Mouse (Mus musculus): ENCODE measurements around the gene Plekhm1. TPM values are rescaled to one million over a fixed set of nuclear protein-coding genes. Genes with fewer than 3 reads are reported as not detected.
"Not testable (repeated sequence)": the region's sequence is repeated elsewhere in the genome, so short reads cannot be mapped to it uniquely, and the experiment has no call there.

Plekhm1 gene
- polyA plus RNA-seq, 1 experiment from 2014 or later, result 8.3 TPM

DNA sequence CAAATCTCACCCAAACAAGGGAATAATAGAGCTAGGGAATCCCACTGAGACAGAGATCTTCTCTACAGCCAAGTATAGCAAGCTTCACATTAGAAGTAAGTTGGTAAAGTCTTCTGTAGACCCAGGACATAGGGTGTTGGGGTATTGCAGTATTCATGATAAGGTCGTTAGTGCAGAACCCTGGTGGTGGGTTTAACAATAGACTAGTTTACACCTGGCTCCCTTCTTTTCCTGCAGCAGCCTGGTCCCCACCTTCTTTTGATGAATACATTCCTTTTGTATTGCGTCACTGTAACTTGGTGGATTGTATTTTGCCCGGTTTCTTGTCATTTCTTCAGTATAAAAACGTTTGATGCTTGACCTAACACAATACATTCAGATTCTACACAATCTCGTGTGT, 5.4 kb downstream of the Plekhm1 start:
- H3K4me3 ChIP-seq; H3K4me1 ChIP-seq; H3K9me3 ChIP-seq; H3K27me3 ChIP-seq; H3K9ac ChIP-seq; ATAC-seq (ENCODE audit: borderline replicate concordance, extremely low read depth, low FRiP score, low TSS enrichment); H3K36me3 ChIP-seq; H3K27ac ChIP-seq; H3K4me2 ChIP-seq: not testable (repeated sequence)
- 55% methylated on average over 5 of the region's 5 CpGs for WGBS

DNA sequence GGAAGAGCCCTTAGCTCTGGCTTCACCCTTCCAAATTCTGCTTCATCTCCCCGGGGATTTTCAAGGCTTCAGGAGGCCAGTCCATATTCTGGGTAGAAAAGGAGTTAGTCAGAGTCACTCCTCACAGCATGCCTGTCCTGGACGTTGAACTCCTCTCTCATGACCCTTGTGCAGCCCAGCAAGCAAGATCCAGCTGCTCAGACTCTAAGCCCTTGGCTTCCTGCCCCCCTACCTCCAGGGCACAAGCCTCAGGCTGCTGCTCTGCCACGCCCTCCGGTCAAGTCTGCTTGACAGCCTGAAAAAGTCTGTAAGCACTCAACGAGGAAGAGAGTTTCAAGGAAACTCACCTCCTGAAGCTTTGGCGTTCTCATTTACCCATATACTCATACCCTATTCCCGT, 5.9 kb downstream of the Plekhm1 start:
- H3K9me3 ChIP-seq, result no peaks in the 10 kb centered on the region
- peaks cover 3% of the 10 kb centered on the region; the same call in 1 of the 2 replicates for H3K36me3 ChIP-seq
- H3K9ac ChIP-seq, result no peak overlapping the region
- H3K27ac ChIP-seq, result no peak overlapping the region
- no peaks in the 10 kb centered on the region for H3K27me3 ChIP-seq
- 53% methylated on average over 7 of the region's 7 CpGs for WGBS
- no peak overlapping the region for H3K4me3 ChIP-seq
- no peak for ATAC-seq (ENCODE audit: borderline replicate concordance, extremely low read depth, low FRiP score, low TSS enrichment)
- peaks cover 4% of the 10 kb centered on the region for H3K4me1 ChIP-seq
- no peak overlapping the region for H3K4me2 ChIP-seq

DNA sequence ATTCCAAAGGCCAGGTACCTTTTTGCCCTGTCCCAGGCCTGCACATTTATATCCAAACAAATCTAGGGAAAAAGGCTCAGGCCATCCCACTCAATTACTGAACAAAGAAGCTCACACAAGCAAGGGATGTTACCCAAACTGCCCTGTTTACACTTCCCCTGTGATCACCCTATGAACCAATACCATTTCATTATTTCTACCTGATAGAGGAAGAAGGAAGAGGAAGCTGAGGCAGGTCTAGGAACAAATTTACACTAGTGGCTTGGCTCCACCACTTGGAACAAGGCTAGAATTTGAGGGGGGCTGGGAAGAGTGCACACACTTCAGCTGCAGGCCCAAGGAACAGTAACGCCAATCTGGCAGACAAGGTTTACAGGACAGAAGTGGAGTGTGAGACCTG, 6.7 kb downstream of the Plekhm1 start:
- no peaks in the 10 kb centered on the region for H3K4me1 ChIP-seq
- no peaks in the 10 kb centered on the region for H3K27me3 ChIP-seq
- H3K27ac ChIP-seq, result no peak overlapping the region
- ATAC-seq (ENCODE audit: borderline replicate concordance, extremely low read depth, low FRiP score, low TSS enrichment), result no peak
- WGBS, result 57% methylated on average over 1 of the region's 1 CpGs
- H3K4me3 ChIP-seq, result no peak overlapping the region
- H3K9ac ChIP-seq, result no peak overlapping the region
- no peak overlapping the region for H3K4me2 ChIP-seq
- no peaks in the 10 kb centered on the region for H3K9me3 ChIP-seq
- H3K36me3 ChIP-seq, result peaks cover 3% of the 10 kb centered on the region; the same call in 1 of the 2 replicates

DNA sequence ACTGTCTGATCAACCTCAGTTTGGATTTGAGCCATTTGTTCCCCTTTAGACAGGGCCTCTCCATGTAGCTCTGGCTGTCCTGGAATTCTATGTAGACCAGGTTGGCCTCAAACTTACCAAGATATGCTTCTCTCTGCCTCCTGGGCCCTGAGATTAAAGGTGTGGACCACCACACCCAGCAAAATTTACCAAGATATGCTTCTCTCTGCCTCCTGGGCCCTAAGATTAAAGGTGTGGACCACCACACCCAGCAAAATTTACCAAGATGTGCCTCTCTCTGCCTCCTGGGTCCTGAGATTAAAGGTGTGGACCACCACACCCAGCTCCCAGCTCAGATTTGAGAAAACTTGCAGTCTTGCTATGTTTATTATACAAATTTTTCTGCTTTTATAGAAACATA, 7.9 kb downstream of the Plekhm1 start:
- Histone ChIP-seq H3K4me1 (no peaks in the 10 kb centered on the region), H3K36me3 (peaks cover 3% of the 10 kb centered on the region; the same call in 1 of the 2 replicates), H3K4me2 (no peak overlapping the region), H3K9me3 (no peaks in the 10 kb centered on the region), H3K27me3 (no peaks in the 10 kb centered on the region), H3K27ac (no peak overlapping the region), H3K4me3 (no peak overlapping the region), H3K9ac (no peak overlapping the region)
- no peak for ATAC-seq (ENCODE audit: borderline replicate concordance, extremely low read depth, low FRiP score, low TSS enrichment)

DNA sequence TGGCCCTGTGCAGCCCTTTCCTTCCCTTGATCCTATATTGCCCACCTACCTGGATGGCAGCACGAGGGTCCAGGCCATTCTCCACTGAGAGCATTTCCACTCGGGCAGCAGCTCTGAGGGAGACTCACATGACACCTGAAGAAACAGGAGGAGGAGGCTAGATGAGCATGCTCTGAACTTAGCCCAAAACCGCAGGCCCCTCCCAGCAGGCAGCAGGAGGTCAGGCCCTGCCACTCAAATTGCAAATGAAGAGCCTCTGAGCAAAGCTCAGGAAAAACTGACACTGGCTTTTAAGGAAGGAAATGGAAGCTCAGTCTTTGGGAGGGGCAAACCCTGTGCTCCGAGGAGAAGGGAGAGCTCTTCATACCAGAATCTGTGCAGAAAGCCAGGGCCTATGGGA, 8.7 kb downstream of the Plekhm1 start:
- peaks cover 3% of the 10 kb centered on the region; the same call in 1 of the 2 replicates for H3K36me3 ChIP-seq
- no peak overlapping the region for H3K27ac ChIP-seq
- no peak for ATAC-seq (ENCODE audit: borderline replicate concordance, extremely low read depth, low FRiP score, low TSS enrichment)
- no peaks in the 10 kb centered on the region for H3K27me3 ChIP-seq
- H3K4me3 ChIP-seq, result no peak overlapping the region
- no peaks in the 10 kb centered on the region for H3K4me1 ChIP-seq
- H3K9me3 ChIP-seq, result no peaks in the 10 kb centered on the region
- no peak overlapping the region for H3K4me2 ChIP-seq
- 53% methylated on average over 4 of the region's 4 CpGs for WGBS
- H3K9ac ChIP-seq, result no peak overlapping the region

DNA sequence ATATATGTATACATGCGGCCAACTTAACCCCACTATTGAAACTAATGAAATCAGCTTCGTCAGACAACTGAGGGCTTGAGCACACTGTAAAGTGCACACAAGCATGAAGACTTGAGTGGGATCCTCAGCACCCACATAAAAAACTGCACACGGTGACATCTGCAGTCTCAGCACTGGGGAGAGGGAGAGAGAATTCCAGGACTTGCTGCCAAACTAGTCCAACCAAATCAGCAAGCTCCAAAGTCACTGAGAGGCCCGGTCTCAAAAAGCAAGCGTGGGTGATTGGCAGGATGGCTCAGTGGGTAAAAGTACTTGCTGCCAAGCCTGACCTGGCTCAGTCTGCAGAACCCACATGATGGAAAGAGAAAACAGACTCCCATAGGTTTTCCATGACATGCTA, 9.7 kb downstream of the Plekhm1 start:
- peaks cover 3% of the 10 kb centered on the region; the same call in 1 of the 2 replicates for H3K36me3 ChIP-seq
- H3K4me1 ChIP-seq, result no peaks in the 10 kb centered on the region
- H3K4me2 ChIP-seq, result no peak overlapping the region
- no peak overlapping the region for H3K4me3 ChIP-seq
- 85% methylated on average over 5 of the region's 5 CpGs for WGBS
- no peaks in the 10 kb centered on the region for H3K27me3 ChIP-seq
- no peak for ATAC-seq (ENCODE audit: borderline replicate concordance, extremely low read depth, low FRiP score, low TSS enrichment)
- no peaks in the 10 kb centered on the region for H3K9me3 ChIP-seq
- H3K27ac ChIP-seq, result no peak overlapping the region
- H3K9ac ChIP-seq, result no peak overlapping the region

DNA sequence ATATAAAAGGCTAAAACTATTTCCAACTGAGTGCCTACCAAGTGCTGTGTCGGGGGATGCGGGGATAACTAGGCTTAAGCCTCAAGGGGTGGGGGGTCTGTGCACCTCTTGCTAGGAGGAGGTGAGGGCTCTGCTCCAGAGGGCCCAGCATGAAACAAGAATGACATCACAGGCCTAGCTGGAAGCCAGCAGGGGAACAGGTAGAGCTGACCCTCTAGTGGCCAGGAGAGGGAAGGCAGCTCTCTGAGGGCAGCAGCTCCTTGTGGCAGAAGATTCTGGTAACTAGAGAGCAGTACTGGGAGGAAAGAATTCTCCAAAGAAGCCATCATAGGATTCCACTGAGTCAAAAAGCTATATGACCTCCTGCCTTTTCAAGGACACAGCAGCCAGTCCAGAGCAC, 10.3 kb downstream of the Plekhm1 start:
- H3K4me1 ChIP-seq, result no peaks in the 10 kb centered on the region
- H3K27me3 ChIP-seq, result no peaks in the 10 kb centered on the region
- no peaks in the 10 kb centered on the region for H3K9me3 ChIP-seq
- 48% methylated on average over 2 of the region's 2 CpGs for WGBS
- H3K4me3 ChIP-seq, result no peak overlapping the region
- ATAC-seq (ENCODE audit: borderline replicate concordance, extremely low read depth, low FRiP score, low TSS enrichment), result no peak
- H3K4me2 ChIP-seq, result no peak overlapping the region
- H3K36me3 ChIP-seq, result peaks cover 3% of the 10 kb centered on the region; the same call in 1 of the 2 replicates
- H3K27ac ChIP-seq, result no peak overlapping the region
- H3K9ac ChIP-seq, result no peak overlapping the region

DNA sequence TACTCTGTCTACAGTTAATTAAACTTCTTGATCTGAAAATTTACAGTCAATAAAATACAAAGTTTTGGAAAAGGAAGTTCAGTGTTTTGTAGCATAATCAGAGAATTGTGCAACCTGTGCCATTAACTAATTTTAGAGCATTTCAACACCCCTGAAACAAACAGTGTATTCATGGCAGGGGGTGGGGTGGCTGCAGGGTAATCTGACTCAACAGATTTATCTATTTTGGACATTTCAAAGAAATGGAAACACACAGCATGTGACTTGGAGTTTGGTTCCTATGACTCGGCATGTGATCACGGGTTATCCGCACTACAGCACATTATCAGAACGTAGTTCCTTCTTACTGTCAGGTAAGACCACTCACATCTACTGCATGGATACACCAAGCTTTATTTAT, 12.5 kb downstream of the Plekhm1 start:
- peaks cover 22% of the 10 kb centered on the region for H3K36me3 ChIP-seq

DNA sequence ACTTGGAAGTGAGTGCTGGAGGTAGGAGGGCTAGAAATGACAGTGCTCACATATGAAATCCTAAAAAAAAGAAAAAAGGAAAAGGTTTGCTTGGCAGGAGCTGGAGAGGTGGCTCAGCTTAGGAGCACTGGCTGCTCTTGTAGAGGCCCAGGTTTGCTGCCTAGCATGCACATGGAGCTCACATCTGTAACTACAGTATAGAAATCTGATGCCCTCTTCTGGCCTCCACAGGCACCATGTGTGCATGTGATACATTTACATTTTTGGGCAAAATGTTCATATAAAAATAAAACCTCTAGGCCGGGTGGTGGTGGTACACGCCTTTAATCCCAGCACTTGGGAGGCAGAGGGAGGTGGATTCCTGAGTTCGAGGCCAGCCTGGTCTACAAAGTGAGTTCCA, 13.4 kb downstream of the Plekhm1 start:
- H3K4me1 ChIP-seq, result no peaks in the 10 kb centered on the region
- 81% methylated on average over 3 of the region's 3 CpGs for WGBS
- H3K4me3 ChIP-seq, result no peak overlapping the region
- no peak for ATAC-seq (ENCODE audit: borderline replicate concordance, extremely low read depth, low FRiP score, low TSS enrichment)
- H3K4me2 ChIP-seq, result no peak overlapping the region
- H3K27ac ChIP-seq, result no peak overlapping the region
- H3K36me3 ChIP-seq, result peaks cover 31% of the 10 kb centered on the region
- no peaks in the 10 kb centered on the region for H3K27me3 ChIP-seq
- no peaks in the 10 kb centered on the region for H3K9me3 ChIP-seq
- H3K9ac ChIP-seq, result no peak overlapping the region

More for the DNA sequence above, 12.5 kb downstream of the Plekhm1 start:
- H3K27ac ChIP-seq, result no peak overlapping the region
- WGBS, result 91% methylated on average over 4 of the region's 4 CpGs
- H3K27me3 ChIP-seq, result no peaks in the 10 kb centered on the region
- no peak overlapping the region for H3K4me2 ChIP-seq
- no peaks in the 10 kb centered on the region for H3K9me3 ChIP-seq
- no peak overlapping the region for H3K9ac ChIP-seq
- no peaks in the 10 kb centered on the region for H3K4me1 ChIP-seq
- H3K4me3 ChIP-seq, result no peak overlapping the region
- no peak for ATAC-seq (ENCODE audit: borderline replicate concordance, extremely low read depth, low FRiP score, low TSS enrichment)

DNA sequence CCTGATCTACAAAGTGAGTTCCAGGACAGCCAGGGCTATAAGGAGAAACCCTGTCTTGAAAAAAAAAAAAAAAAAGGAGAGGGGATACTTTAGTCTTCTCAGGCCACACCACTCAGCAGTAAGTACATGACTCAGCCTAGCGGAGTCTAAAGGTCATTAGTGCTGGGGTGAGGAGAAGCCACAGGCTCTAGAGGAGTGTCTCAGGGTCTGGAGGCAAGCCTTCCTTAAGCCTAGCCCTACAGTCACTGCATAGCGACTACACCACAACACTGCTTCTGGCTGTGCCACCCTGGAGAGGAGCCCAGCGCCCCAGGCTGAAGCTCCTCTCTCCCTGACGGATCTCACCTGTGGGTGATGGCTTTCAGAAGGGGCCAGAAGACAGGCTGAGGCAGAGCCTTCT, 15.8 kb downstream of the Plekhm1 start:
- no peak overlapping the region for H3K4me2 ChIP-seq
- H3K4me1 ChIP-seq, result no peaks in the 10 kb centered on the region
- H3K27ac ChIP-seq, result no peak overlapping the region
- H3K36me3 ChIP-seq, result peaks cover 34% of the 10 kb centered on the region
- ATAC-seq (ENCODE audit: borderline replicate concordance, extremely low read depth, low FRiP score, low TSS enrichment), result no peak
- H3K4me3 ChIP-seq, result no peak overlapping the region
- 90% methylated on average over 4 of the region's 4 CpGs for WGBS
- no peaks in the 10 kb centered on the region for H3K27me3 ChIP-seq
- H3K9me3 ChIP-seq, result no peaks in the 10 kb centered on the region
- no peak overlapping the region for H3K9ac ChIP-seq

DNA sequence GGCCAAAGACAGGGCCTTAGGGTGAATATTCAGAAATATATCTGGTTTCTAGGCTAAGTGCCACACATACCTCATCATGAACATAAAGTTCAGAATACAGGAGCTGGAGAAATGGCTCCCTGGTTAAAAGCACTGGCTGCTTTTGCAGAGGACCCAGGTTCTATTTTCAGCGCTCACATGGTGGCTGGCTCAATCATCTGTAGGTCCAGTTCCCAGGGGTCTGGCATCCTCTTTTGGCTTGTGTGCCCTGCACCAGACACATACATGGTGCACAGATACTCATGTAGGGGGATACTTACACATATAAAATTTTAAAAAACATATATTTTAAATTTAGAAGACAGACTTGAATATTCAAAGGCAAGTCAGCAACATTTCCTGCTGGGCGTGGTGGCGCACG, 16.3 kb downstream of the Plekhm1 start:
- Histone ChIP-seq H3K4me3 (no peak overlapping the region), H3K9ac (no peak overlapping the region), H3K4me2 (no peak overlapping the region), H3K4me1 (no peaks in the 10 kb centered on the region), H3K27me3 (no peaks in the 10 kb centered on the region), H3K36me3 (peaks cover 34% of the 10 kb centered on the region), H3K27ac (no peak overlapping the region), H3K9me3 (no peaks in the 10 kb centered on the region)
- no peak for ATAC-seq (ENCODE audit: borderline replicate concordance, extremely low read depth, low FRiP score, low TSS enrichment)
- 94% methylated on average over 4 of the region's 4 CpGs for WGBS

DNA sequence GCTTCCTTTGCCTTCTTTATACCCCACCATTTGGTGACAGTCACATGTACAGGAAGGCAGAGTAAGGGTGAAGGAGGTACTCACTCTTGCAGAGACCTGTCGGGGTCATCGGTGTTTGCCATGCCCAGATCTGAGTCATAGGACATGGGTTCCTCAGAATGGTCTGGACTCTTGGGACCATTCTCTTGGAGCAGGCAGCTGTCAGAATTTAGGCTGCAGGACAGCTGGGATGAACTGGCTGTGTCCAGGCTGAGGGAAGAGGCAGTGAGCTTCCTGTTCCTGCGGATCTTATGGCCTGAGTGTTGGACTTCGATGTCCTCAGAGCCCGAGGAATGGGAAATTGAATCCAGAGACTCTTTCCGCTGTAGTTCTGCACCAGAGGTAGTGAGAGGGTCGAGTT, 17.9 kb downstream of the Plekhm1 start:
- Histone ChIP-seq H3K9me3 (no peaks in the 10 kb centered on the region), H3K4me2 (no peak overlapping the region), H3K9ac (no peak overlapping the region), H3K27ac (no peak overlapping the region), H3K4me3 (no peak overlapping the region), H3K36me3 (peaks cover 34% of the 10 kb centered on the region), H3K4me1 (no peaks in the 10 kb centered on the region), H3K27me3 (no peaks in the 10 kb centered on the region)
- WGBS, result 92% methylated on average over 7 of the region's 7 CpGs
- no peak for ATAC-seq (ENCODE audit: borderline replicate concordance, extremely low read depth, low FRiP score, low TSS enrichment)

DNA sequence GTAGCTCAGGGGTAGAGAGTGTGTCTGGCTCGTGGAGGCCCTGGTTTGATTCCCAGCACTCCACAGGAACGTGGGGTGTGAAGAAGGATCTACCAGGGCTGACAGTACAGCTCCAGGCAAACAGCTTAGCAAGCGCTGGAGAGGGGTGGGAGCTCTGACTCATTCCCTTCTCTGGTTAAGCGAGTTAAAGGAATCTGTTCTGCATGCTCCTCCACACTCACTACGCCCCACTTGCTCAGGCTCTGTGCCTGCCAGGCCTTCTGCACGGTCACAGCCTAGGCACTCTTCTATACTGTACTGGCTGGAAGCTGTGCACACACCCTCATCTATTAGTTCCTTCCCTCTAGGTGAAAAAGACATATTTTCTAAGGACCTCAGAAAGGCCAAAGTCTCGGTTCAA, 18.5 kb downstream of the Plekhm1 start:
- no peak overlapping the region for H3K4me3 ChIP-seq
- WGBS, result 91% methylated on average over 7 of the region's 7 CpGs
- no peak overlapping the region for H3K4me2 ChIP-seq
- H3K9me3 ChIP-seq, result no peaks in the 10 kb centered on the region
- H3K27me3 ChIP-seq, result no peaks in the 10 kb centered on the region
- ATAC-seq (ENCODE audit: borderline replicate concordance, extremely low read depth, low FRiP score, low TSS enrichment), result no peak
- no peak overlapping the region for H3K27ac ChIP-seq
- H3K4me1 ChIP-seq, result no peaks in the 10 kb centered on the region
- H3K36me3 ChIP-seq, result peaks cover 34% of the 10 kb centered on the region
- H3K9ac ChIP-seq, result no peak overlapping the region

Measured in lung, embryonic 15.5 days (tissue).